Mouse (Mus musculus) CH12.LX (cell line): Measurements from ENCODE around the gene Sh2d4b. TPM values are rescaled to one million over a fixed set of nuclear protein-coding genes. Genes with fewer than 3 reads are reported as not detected.

Source experiments
- DNase-seq: peaks from one replicate; pipeline ENCODE4 v3.0.0-alpha.2; 2013; ENCODE audit errors: extremely low read depth
- H3K27ac ChIP-seq: 2 replicates; pipeline ENCODE4 v1.5.1; 2012; ENCODE audit warnings: low read depth, mild to moderate bottlenecking, control low read depth, moderate library complexity; ENCODE audit not compliant: insufficient read depth
- H3K27me3 ChIP-seq: replicated peaks from 2 replicates; pipeline ENCODE3; 2012; ENCODE audit warnings: inconsistent platforms
- H3K36me3 ChIP-seq, 2 experiments: replicated peaks in 1 of 2; 2 replicates each; pipeline versions ENCODE3 to v1.6.1; 2012; ENCODE audit warnings: inconsistent platforms in 1 of 2, low read length in 1 of 2, mild to moderate bottlenecking in 1 of 2, mixed read lengths in 1 of 2, moderate library complexity in 1 of 2; ENCODE audit not compliant: control insufficient read depth in 1 of 2, insufficient read depth in 1 of 2
- H3K4me1 ChIP-seq, 2 experiments: 2 replicates each; pipeline ENCODE4 v1.6.1; 2012; ENCODE audit warnings: inconsistent platforms in 1 of 2, moderate library complexity in 1 of 2; ENCODE audit not compliant: insufficient read depth in 2 of 2, control insufficient read depth in 1 of 2
- H3K4me2 ChIP-seq: 2 replicates; pipeline ENCODE4 v1.6.1; 2012; ENCODE audit warnings: low read depth, mild to moderate bottlenecking, control low read depth; ENCODE audit not compliant: poor library complexity, insufficient read depth, severe bottlenecking
- H3K4me3 ChIP-seq, 3 experiments: fragments of 150-350 bp in 1 of 3; sonication (generic) in 1 of 3; replicated peaks in 1 of 3; 2 replicates each; pipeline versions ENCODE3 to v1.5.1; 2011 to 2012; ENCODE audit warnings: low read depth in 2 of 3, low read length in 2 of 3, mild to moderate bottlenecking in 2 of 3, moderate library complexity in 2 of 3, control low read depth in 1 of 3, improper control_type of control experiment in 1 of 3, inconsistent platforms in 1 of 3, mixed read lengths in 1 of 3; ENCODE audit not compliant: poor library complexity in 1 of 3
- H3K79me2 ChIP-seq: replicated peaks from 2 replicates; pipeline ENCODE4 v1.6.1; 2012; ENCODE audit warnings: mild to moderate bottlenecking, moderate library complexity; ENCODE audit not compliant: control insufficient read depth, poor library complexity, insufficient read depth, severe bottlenecking; ENCODE audit errors: extremely low read depth
- H3K9ac ChIP-seq: 2 replicates; pipeline ENCODE4 v1.6.1; 2012; ENCODE audit warnings: low read depth, mild to moderate bottlenecking, control low read depth, moderate library complexity; ENCODE audit not compliant: insufficient read depth
- H3K9me3 ChIP-seq: replicated peaks from 2 replicates; pipeline ENCODE3; 2012; ENCODE audit warnings: low read length, inconsistent platforms, mixed read lengths
- CHD1 ChIP-seq: IDR thresholded peaks from 2 replicates; pipeline ENCODE4 v1.6.1; 2012; ENCODE audit warnings: low read depth, low read length, improper control_type of control experiment, inconsistent platforms
- CHD2 ChIP-seq: IDR thresholded peaks from 2 replicates; pipeline ENCODE4 v1.6.1; 2011; ENCODE audit warnings: low read length, improper control_type of control experiment
- CTCF ChIP-seq, 2 experiments: IDR thresholded peaks in 1 of 2; conservative IDR thresholded peaks in 1 of 2; 2 replicates each; pipeline ENCODE4 v1.5.1; 2011 to 2012; ENCODE audit warnings: low read depth in 2 of 2, low read length in 2 of 2, improper control_type of control experiment in 1 of 2, inconsistent platforms in 1 of 2, mild to moderate bottlenecking in 1 of 2, moderate library complexity in 1 of 2
- E2F4 ChIP-seq: IDR thresholded peaks from 2 replicates; pipeline ENCODE4 v1.6.1; 2011; ENCODE audit warnings: low read depth, low read length, improper control_type of control experiment; ENCODE audit not compliant: insufficient replicate concordance
- ELF1 ChIP-seq: IDR thresholded peaks from 2 replicates; pipeline ENCODE4 v1.6.1; 2014; ENCODE audit warnings: low read depth, mild to moderate bottlenecking, inconsistent platforms, low read length, improper control_type of control experiment
- HCFC1 ChIP-seq: IDR thresholded peaks from 2 replicates; pipeline ENCODE4 v1.6.1; 2012; ENCODE audit warnings: low read depth, mild to moderate bottlenecking, inconsistent platforms, low read length, improper control_type of control experiment
- IRF4 ChIP-seq: IDR thresholded peaks from 2 replicates; pipeline ENCODE4 v1.6.1; 2014; ENCODE audit warnings: low read depth, mild to moderate bottlenecking, inconsistent platforms, low read length, improper control_type of control experiment
- MXI1 ChIP-seq: IDR thresholded peaks from 2 replicates; pipeline ENCODE4 v1.6.1; 2011; ENCODE audit warnings: mild to moderate bottlenecking, low read depth, low read length, improper control_type of control experiment
- MYC ChIP-seq: IDR thresholded peaks from 2 replicates; pipeline ENCODE4 v1.6.1; 2011; ENCODE audit warnings: low read depth, mild to moderate bottlenecking, improper control_type of control experiment, low read length
- NELFE ChIP-seq: IDR thresholded peaks from 2 replicates; pipeline ENCODE4 v1.6.1; 2011; ENCODE audit warnings: low read depth, low read length, improper control_type of control experiment
- SIN3A ChIP-seq: IDR thresholded peaks from 2 replicates; pipeline ENCODE4 v1.6.1; 2012; ENCODE audit warnings: low read length, improper control_type of control experiment, inconsistent platforms
- UBTF ChIP-seq: IDR thresholded peaks from 2 replicates; pipeline ENCODE4 v1.6.1; 2012; ENCODE audit warnings: low read depth, mild to moderate bottlenecking, inconsistent platforms, low read length, improper control_type of control experiment, moderate library complexity
- ZC3H11A ChIP-seq: IDR thresholded peaks from 2 replicates; pipeline ENCODE4 v1.6.1; 2012; ENCODE audit warnings: low read depth, mild to moderate bottlenecking, inconsistent platforms, low read length, improper control_type of control experiment
- ZMIZ1 ChIP-seq: IDR thresholded peaks from 2 replicates; pipeline ENCODE4 v1.6.1; 2012; ENCODE audit warnings: low read depth, mild to moderate bottlenecking, inconsistent platforms, low read length, improper control_type of control experiment
- dilution Hi-C: fragments of 300-500 bp; cut with MboI; formaldehyde crosslinking; loops from 2 replicates; pipeline ENCODE4 v1.14.3; 2020; ENCODE audit warnings: low sequenced_read_pairs; ENCODE audit not compliant: extremely low pct_unique_long_range_greater_than_20kb, extremely low pct_ligation_motif_present
- in situ Hi-C: fragments of 300-500 bp; cut with MboI; formaldehyde crosslinking; loops from 3 replicates; pipeline ENCODE4 v1.14.3; 2019; ENCODE audit warnings: low sequenced_read_pairs, low pct_ligation_motif_present, low pct_unique_long_range_greater_than_20kb, mixed read lengths
- polyA plus RNA-seq: library from polyadenylated mRNA; unstranded; fragments of >175 nt; gene quantifications from 2 replicates; pipeline ENCODE4 v1.2.1, GENCODE M21; 2012; ENCODE audit warnings: low read depth; ENCODE audit not compliant: insufficient read length
- total RNA-seq, 2 experiments: library from RNA; depleted of rRNA; stranded (reverse); fragments of 300-350 nt in 1 of 2; fragments of >200 nt in 1 of 2; gene quantifications; 2 replicates each; pipeline ENCODE4 v1.2.3; 2012 to 2014

The Sh2d4b gene
- total and polyA plus RNA-seq, 3 experiments = 0.04 to 0.17 TPM; not detected in 1

- Histone ChIP-seq H3K36me3 (peaks cover 6 to 76% of the 10 kb centered on the region in 2 experiments), H3K27ac (no peak overlapping the region), H3K4me1 (peaks cover 22 to 91% of the 10 kb centered on the region in 2 experiments), H3K4me3 (no peak overlapping the region), H3K4me2 (no peak overlapping the region), H3K79me2 (peaks cover 6% of the 10 kb centered on the region), H3K9ac (no peak overlapping the region), H3K9me3 (no peaks in the 10 kb centered on the region), H3K27me3 (no peaks in the 10 kb centered on the region)
- no peak for TF ChIP-seq ELF1
- no peak for TF ChIP-seq IRF4
- no peak for TF ChIP-seq MYC
- TF ChIP-seq CHD1 = no peak
- TF ChIP-seq ZMIZ1 = no peak
- no peak for TF ChIP-seq SIN3A
- no peak for TF ChIP-seq HCFC1
- TF ChIP-seq E2F4 = no peak
- no peak for TF ChIP-seq ZC3H11A
- no peak for TF ChIP-seq UBTF
- TF ChIP-seq CHD2 = no peak
- TF ChIP-seq MXI1 = no peak
- no peak for TF ChIP-seq CTCF (conservative IDR thresholded peaks at IDR 0.05 in 1 of 2, IDR thresholded peaks at IDR 0.05 in 1 of 2; ENCODE audit: low read depth in 2 of 2, low read length in 2 of 2)
- no peak for DNase-seq
- in situ Hi-C loops = no loop called here
- dilution Hi-C loops = no loop called here
Observed at GRCm38 (mm10) chr14:40928897-40929296, 35.8 kb upstream of the Sh2d4b start.

- H3K4me2 ChIP-seq = no peak overlapping the region
- dilution Hi-C loops (no loop called here), in situ Hi-C loops (no loop called here)
- H3K4me1 ChIP-seq = peaks cover 15 to 79% of the 10 kb centered on the region in 2 experiments
- H3K4me3 ChIP-seq = no peak overlapping the region
- no peaks in the 10 kb centered on the region for H3K27me3 ChIP-seq
- no peak for TF ChIP-seq NELFE
- peaks cover 6 to 78% of the 10 kb centered on the region in 2 experiments for H3K36me3 ChIP-seq
- H3K27ac ChIP-seq = no peak overlapping the region
- no peak overlapping the region for H3K9ac ChIP-seq
- DNase-seq = no peak
- peaks cover 6% of the 10 kb centered on the region for H3K79me2 ChIP-seq
- H3K9me3 ChIP-seq = no peaks in the 10 kb centered on the region
Observed at GRCm38 (mm10) chr14:40927041-40927440, 34.0 kb upstream of the Sh2d4b start.
